Mouse (Mus musculus): ENCODE measurements around the gene Aatf. TPM values are rescaled to one million over a fixed set of nuclear protein-coding genes. Genes with fewer than 3 reads are reported as not detected.

The Aatf gene
- polyA plus RNA-seq, 1 experiment from 2014 or later = 30.4 TPM

DNA sequence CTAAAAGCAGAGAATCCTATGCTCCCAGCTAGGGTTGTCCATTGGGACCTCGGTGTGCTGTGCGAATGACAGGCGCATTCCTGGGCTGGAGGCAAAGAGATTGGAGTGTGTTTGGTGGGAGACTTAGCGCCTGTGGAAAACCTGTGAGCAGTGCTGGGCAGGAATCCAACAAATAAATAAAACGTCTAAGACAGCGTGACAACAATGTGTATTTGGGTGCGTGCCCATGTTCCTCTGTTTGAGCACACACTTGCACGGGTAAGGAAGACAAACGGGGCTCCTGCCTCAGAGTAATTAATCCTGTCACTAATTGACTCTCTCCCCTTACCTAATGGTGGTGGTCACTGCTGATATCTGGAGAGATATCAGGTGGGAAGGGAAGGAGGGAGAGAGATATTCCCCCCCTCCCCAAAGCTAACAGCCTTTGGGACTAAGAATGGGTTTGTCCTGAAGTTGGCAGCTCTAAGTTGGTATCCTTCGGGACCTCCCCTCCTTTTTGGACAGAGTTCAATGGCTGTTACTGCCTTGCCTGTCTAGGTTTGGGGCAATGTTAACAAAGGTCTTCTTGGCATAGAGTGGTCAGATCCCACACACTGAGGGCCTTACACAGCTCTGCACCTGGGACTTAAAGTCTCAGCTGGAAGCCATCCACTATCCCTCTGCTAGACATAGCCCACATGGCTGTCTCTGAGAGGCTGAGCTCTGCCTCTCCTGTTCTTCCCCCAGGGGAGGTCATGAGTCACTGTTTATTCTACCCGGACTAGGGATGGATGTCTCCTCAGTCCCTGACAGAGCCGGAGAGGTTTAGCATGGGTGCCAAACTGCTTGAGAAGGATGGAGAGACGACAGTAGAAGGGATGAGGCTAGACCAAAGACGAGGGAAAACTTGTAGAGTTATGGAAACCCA is 16.7 kb upstream of the Aatf start:
- ATAC-seq (replicated peaks; ENCODE audit: extremely low read depth, insufficient read depth, low FRiP score) = no peak; the same call in 1 of the 2 replicates
- Histone ChIP-seq H3K27me3 (ENCODE audit: control insufficient read depth, insufficient read depth, low read length) (peaks cover 79% of the 10 kb centered on the region), H3K9me3 (replicated peaks; ENCODE audit: control insufficient read depth, low read length) (no peaks in the 10 kb centered on the region), H3K27ac (ENCODE audit: low read length) (no peak overlapping the region), H3K4me3 (ENCODE audit: low read length) (no peak overlapping the region; the same call in 1 of the 2 replicates), H3K9ac (ENCODE audit: low read length) (no peak overlapping the region), H3K36me3 (ENCODE audit: control insufficient read depth, insufficient read depth) (no peaks in the 10 kb centered on the region), H3K4me1 (ENCODE audit: control insufficient read depth, insufficient read depth, low read length) (peaks cover 19% of the 10 kb centered on the region), H3K4me2 (ENCODE audit: low read depth, low read length) (no peak overlapping the region)
- 7% methylated on average over 14 of the region's 14 CpGs for WGBS

DNA sequence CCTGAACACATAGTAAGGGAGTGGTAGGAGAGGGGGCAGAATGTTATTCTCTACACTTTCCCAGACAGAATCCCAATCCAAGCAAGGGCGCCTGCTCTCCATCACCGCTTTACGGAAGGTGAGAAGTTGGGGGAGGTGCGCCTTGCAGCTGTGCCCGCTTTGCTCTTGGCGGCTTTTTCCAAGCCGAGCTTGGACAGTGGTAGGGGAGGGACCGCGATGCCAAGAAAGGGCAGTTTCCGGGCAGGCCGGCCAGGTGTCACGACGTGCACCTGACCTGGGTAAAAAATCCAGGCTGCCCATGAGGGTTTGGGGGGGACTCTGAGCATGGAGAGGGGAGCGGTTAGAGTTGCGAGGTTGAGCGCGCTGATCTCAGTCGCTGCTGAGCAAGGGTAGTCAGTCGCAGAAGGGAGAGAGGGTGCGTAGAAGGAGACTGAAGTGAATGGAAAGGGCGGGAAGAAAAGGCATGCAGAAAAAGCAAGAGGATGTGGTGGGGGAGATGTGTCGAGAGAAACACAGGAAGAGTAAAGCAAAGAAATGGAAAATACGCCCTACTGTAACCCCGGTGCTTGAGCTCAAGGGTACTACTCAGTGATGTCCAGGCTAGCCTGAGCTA is 15.9 kb upstream of the Aatf start:
- Histone ChIP-seq H3K9ac (ENCODE audit: low read length) (no peak overlapping the region), H3K36me3 (ENCODE audit: control insufficient read depth, insufficient read depth) (no peaks in the 10 kb centered on the region), H3K9me3 (replicated peaks; ENCODE audit: control insufficient read depth, low read length) (no peaks in the 10 kb centered on the region), H3K4me1 (ENCODE audit: control insufficient read depth, insufficient read depth, low read length) (peaks cover 23% of the 10 kb centered on the region), H3K4me2 (ENCODE audit: low read depth, low read length) (peak overlapping the region; percentile 46), H3K4me3 (ENCODE audit: low read length) (peak overlapping the region; percentile 23), H3K27me3 (ENCODE audit: control insufficient read depth, insufficient read depth, low read length) (peaks cover 87% of the 10 kb centered on the region), H3K27ac (ENCODE audit: low read length) (no peak overlapping the region)
- ATAC-seq (replicated peaks; ENCODE audit: extremely low read depth, insufficient read depth, low FRiP score) = no peak
- WGBS = 2% methylated on average over 24 of the region's 24 CpGs

DNA sequence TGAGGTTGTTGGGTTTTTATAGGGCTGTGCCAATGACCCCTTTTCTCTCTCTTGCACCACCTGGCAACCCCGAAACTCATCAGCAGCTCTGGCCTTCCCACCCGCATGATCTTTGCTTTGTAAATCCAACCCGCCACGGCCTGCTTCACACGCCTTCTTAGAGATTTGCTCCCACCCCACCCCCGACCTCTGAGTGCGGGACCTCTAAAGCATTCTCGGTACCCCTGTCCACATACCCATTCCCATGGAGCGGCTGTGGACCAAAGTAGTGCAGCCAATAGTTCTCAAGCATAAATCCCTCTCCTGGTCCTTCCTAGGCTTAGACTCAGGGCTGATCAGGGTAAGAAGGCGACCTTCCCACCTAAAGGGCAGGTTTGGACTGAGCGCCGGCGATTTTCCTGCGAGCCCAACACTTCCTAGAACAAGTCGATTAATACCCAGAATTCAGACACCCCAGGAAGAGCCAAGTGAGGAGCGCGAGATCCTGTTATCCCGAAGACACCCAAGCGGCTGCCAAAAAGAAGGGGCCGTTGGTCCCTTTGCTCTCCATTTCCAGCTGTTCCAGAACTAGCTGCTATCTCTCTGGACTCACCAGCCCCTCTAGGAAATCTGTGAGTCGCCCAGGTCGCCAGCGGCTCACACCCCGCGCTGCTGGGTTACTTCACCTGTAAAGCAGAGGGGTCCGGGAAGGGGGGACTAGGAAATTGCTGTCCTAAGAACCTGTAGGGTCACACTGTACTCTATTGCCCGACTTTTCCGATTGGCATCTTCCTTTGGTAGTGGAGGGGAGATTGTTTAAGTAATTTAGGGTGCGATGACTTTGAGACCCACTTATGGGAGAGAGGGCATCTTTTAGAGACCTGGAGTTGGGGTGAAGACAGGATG is 13.9 kb upstream of the Aatf start:
- H3K4me1 ChIP-seq (ENCODE audit: control insufficient read depth, insufficient read depth, low read length) = peaks cover 29% of the 10 kb centered on the region
- peaks cover 95% of the 10 kb centered on the region for H3K27me3 ChIP-seq (ENCODE audit: control insufficient read depth, insufficient read depth, low read length)
- H3K36me3 ChIP-seq (ENCODE audit: control insufficient read depth, insufficient read depth) = no peaks in the 10 kb centered on the region
- H3K27ac ChIP-seq (ENCODE audit: low read length) = no peak overlapping the region
- no peaks in the 10 kb centered on the region for H3K9me3 ChIP-seq (replicated peaks; ENCODE audit: control insufficient read depth, low read length)
- no peak overlapping the region for H3K4me3 ChIP-seq (ENCODE audit: low read length)
- WGBS = 6% methylated on average over 29 of the region's 29 CpGs
- no peak overlapping the region for H3K9ac ChIP-seq (ENCODE audit: low read length)
- ATAC-seq (replicated peaks; ENCODE audit: extremely low read depth, insufficient read depth, low FRiP score) = no peak
- H3K4me2 ChIP-seq (ENCODE audit: low read depth, low read length) = no peak overlapping the region

DNA sequence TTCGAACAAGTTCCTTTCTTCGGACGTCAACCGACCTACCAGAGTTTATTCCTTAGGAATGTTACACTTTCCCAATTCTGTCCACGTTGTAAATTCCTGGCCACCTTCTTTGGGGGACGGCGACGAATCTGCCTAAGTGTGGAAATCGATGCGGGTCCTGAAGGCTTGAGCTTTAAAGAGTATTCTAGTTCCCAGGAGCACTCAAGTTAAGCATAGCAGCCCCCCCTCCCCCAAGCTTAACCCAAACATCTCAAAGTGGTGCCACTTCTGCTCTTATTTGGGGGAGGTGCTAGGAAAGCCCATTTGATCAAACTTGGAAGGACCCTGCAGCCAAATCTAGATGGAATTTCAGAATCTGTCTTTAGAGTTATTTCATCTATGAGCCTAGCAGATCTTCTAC is 13.1 kb upstream of the Aatf start:
- ATAC-seq (replicated peaks; ENCODE audit: extremely low read depth, insufficient read depth, low FRiP score) = no peak
- 3% methylated on average over 10 of the region's 10 CpGs for WGBS
- H3K9ac ChIP-seq (ENCODE audit: low read length) = no peak overlapping the region
- H3K27ac ChIP-seq (ENCODE audit: low read length) = no peak overlapping the region
- no peaks in the 10 kb centered on the region for H3K36me3 ChIP-seq (ENCODE audit: control insufficient read depth, insufficient read depth)
- H3K4me3 ChIP-seq (ENCODE audit: low read length) = peak overlapping the region; percentile 58
- H3K4me2 ChIP-seq (ENCODE audit: low read depth, low read length) = peak overlapping the region; percentile 81
- no peaks in the 10 kb centered on the region for H3K9me3 ChIP-seq (replicated peaks; ENCODE audit: control insufficient read depth, low read length)
- H3K27me3 ChIP-seq (ENCODE audit: control insufficient read depth, insufficient read depth, low read length) = peaks cover 95% of the 10 kb centered on the region
- H3K4me1 ChIP-seq (ENCODE audit: control insufficient read depth, insufficient read depth, low read length) = peaks cover 29% of the 10 kb centered on the region

DNA sequence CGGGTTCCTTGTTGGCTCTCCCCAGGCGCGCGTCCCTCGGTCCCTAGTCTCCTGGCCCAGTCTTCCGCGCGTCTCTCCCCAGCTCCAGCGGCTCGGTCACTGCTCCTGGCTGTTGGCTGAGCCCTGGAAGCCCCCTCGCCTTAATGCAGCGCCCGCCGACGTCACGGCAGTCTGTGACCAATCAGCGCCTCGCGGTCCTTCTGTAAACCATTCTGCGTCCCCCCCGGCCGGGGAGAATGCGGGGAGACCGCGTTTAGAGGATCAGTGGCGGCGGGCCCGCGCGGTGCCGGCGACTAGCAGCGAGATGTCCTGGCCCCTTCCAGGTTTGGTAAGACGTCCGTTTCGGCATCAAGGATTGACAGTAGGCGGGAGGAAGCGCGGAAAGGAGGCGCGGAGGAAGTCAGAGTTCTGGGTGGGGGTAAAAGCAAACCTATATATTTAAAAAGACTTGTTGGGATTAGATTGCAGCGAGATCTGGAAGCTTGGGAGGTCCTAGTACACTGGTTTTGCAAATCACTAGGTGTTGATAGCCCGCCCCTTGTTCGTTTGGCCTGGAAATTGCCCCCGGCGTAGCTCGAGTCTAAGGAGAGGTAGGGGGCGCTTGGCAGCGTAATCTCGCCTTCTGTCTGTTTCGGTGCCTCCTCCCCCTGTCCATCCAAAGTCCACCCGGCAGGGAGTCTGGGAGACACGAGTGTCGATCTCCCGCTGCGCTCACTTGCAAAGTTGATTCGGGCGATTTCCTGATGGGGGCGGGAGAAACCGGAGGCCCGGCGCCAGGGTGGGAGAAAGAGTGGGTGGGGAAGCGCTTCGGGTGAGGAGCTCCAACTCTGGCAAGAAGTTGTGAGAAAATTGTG is 12.3 kb upstream of the Aatf start, which contains the start of gene Lhx1:
Lhx1 (minus strand) TSS at position 115 of the 854 bp plus-strand sequence.
- Histone ChIP-seq H3K4me3 (ENCODE audit: low read length) (peak within 1 kb of the TSS; percentile 58), H3K36me3 (ENCODE audit: control insufficient read depth, insufficient read depth) (no peaks in the 10 kb centered on the region), H3K9ac (ENCODE audit: low read length) (no peak within 1 kb of the TSS), H3K9me3 (replicated peaks; ENCODE audit: control insufficient read depth, low read length) (no peaks in the 10 kb centered on the region), H3K4me1 (ENCODE audit: control insufficient read depth, insufficient read depth, low read length) (peaks cover 29% of the 10 kb centered on the region), H3K4me2 (ENCODE audit: low read depth, low read length) (peak within 1 kb of the TSS; percentile 81), H3K27me3 (ENCODE audit: control insufficient read depth, insufficient read depth, low read length) (peaks cover 97% of the 10 kb centered on the region), H3K27ac (ENCODE audit: low read length) (no peak within 1 kb of the TSS)
- ATAC-seq (replicated peaks; ENCODE audit: extremely low read depth, insufficient read depth, low FRiP score) = no peak
- 1% methylated on average over 63 of the region's 64 CpGs for WGBS

DNA sequence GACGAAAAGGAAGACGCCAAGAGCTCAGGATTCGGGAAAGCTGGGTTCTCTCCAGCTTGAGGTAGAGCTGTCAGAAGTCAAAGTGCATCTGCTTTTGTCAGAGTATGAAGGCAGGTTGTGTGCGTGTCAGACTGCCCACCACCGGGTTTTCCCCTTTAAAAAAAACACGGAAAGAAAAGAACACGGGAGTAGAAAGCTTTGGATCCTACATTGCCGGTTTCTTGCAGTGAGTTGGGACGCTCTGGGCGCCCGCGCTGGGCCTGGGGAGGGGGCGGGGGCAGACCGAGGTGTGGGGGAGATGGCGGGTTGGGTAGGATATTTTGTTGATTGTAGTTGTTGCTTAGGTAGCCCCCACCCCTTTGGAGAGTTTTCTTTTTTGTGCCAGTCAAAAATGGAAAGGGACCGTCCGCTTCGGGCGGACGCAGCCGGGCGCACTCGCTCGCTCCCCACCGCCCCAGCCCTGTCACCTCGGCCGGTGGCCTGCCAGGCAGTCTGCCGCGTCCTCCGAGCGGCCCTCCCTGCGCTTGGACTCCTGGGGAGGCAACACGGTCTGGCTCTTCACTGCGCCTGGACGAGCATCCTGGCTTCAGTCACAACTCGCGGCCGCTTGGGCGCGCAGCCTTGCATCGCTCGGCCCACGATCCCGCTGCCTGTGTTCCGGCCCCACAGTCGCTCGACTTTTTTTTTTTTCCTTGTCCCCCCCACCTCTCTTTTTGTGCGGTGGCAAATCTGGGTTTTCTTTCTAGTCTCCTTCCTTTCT is 11.4 kb upstream of the Aatf start:
- Histone ChIP-seq H3K4me2 (ENCODE audit: low read depth, low read length) (peak overlapping the region; percentile 81), H3K9me3 (replicated peaks; ENCODE audit: control insufficient read depth, low read length) (no peaks in the 10 kb centered on the region), H3K4me3 (ENCODE audit: low read length) (peak overlapping the region; percentile 58), H3K27me3 (ENCODE audit: control insufficient read depth, insufficient read depth, low read length) (peaks cover 97% of the 10 kb centered on the region), H3K36me3 (ENCODE audit: control insufficient read depth, insufficient read depth) (no peaks in the 10 kb centered on the region), H3K27ac (ENCODE audit: low read length) (no peak overlapping the region), H3K4me1 (ENCODE audit: control insufficient read depth, insufficient read depth, low read length) (peaks cover 28% of the 10 kb centered on the region), H3K9ac (ENCODE audit: low read length) (no peak overlapping the region)
- ATAC-seq (replicated peaks; ENCODE audit: extremely low read depth, insufficient read depth, low FRiP score) = no peak
- 1% methylated on average over 47 of the region's 48 CpGs for WGBS

DNA sequence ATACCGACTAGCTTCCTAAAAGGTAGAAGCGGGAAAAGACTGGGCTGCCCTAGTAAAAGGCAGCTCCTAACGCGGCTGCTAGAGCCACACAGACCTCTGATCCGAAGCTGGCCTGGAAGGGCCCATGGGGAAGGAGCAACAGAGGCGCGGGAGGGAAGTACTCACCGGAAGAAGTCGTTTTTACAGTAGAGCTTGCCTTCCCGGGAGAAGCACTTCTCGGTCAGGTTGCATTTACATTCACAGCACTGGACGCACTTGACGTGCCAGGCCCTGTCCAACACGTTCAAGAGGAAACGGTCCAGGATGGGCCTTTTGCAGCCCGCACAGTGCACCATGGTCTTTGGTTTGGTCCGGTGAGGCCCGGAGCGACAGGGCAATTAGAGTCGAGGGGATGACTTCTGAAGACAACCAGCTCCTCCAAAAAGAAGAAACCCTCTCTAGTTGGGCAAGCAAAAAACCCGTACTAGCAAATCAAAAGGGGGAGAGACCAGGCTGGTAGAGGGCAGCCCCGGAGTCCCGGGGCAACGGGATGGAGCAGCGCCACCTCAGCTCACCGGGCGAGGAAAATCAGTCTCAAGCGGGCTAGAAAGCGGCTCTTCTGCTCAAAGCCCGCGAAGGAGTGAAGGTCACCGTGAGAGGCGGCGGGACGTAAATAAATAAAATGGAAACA is 10.7 kb upstream of the Aatf start:
- no peaks in the 10 kb centered on the region for H3K36me3 ChIP-seq (ENCODE audit: control insufficient read depth, insufficient read depth)
- peak overlapping the region; percentile 58 for H3K4me3 ChIP-seq (ENCODE audit: low read length)
- 2% methylated on average over 35 of the region's 35 CpGs for whole genome bisulfite sequencing
- ATAC-seq (replicated peaks; ENCODE audit: extremely low read depth, insufficient read depth, low FRiP score) = no peak
- no peaks in the 10 kb centered on the region for H3K9me3 ChIP-seq (replicated peaks; ENCODE audit: control insufficient read depth, low read length)
- H3K27me3 ChIP-seq (ENCODE audit: control insufficient read depth, insufficient read depth, low read length) = peaks cover 97% of the 10 kb centered on the region
- H3K4me2 ChIP-seq (ENCODE audit: low read depth, low read length) = peak overlapping the region; percentile 81
- H3K9ac ChIP-seq (ENCODE audit: low read length) = no peak overlapping the region
- peaks cover 21% of the 10 kb centered on the region for H3K4me1 ChIP-seq (ENCODE audit: control insufficient read depth, insufficient read depth, low read length)
- H3K27ac ChIP-seq (ENCODE audit: low read length) = no peak overlapping the region
